ENCODE assay signal across 18 mouse cellular contexts in genomic region chr7:138724829-138725228, GRCm38 (mm10).
A peak's percentile ranks its signal among the peaks of the same experiment; 100 is the strongest.
DNase-seq lines count a peak whose midpoint lies in the region; ATAC-seq and TF ChIP-seq lines count a peak whose summit lies in the region.
"Had no signal": no experiment of that assay in that cellular context is flagged by ENCODE, and none has a peak within 500 bp of the region (broad histone marks: within the 10 kb centered on the region; RNA-seq: fewer than 3 reads in every experiment).

No protein-coding gene starts in this region.

- dilution Hi-C loops in CH12.LX (cut with MboI; ENCODE audit: extremely low pct_ligation_motif_present, extremely low pct_unique_long_range_greater_than_20kb, low sequenced_read_pairs), result no loop called here

- ATAC-seq in cerebellum, adult (ENCODE audit: insufficient number of reproducible peaks, low FRiP score, low TSS enrichment), result no peak
- no peak for ATAC-seq in midbrain, embryonic 16.5 days

- no peaks in the 10 kb centered on the region for H3K36me3 ChIP-seq in CH12.LX (replicated peaks in 1 of 2; ENCODE audit: control insufficient read depth in 1 of 2, insufficient read depth in 1 of 2, low read length in 1 of 2)
- no peaks in the 10 kb centered on the region for H3K36me3 ChIP-seq in midbrain, embryonic 16.5 days (ENCODE audit: control insufficient read depth, insufficient read depth, low read length)
- H3K36me3 ChIP-seq: embryonic facial prominence, embryonic 12.5 days; forebrain, embryonic 12.5 days; heart, embryonic 10.5 days; limb, embryonic 10.5 days; liver, embryonic 15.5 days; midbrain, embryonic 10.5 days had no signal

- H3K27ac ChIP-seq in layer of hippocampus, adult 2 months, result no peak overlapping the region
- H3K27ac ChIP-seq in CH12.LX (ENCODE audit: insufficient read depth, low read depth), result no peak overlapping the region
- H3K27ac ChIP-seq in midbrain, embryonic 16.5 days (ENCODE audit: low read length), result no peak overlapping the region
- H3K27ac ChIP-seq: embryonic facial prominence, embryonic 12.5 days; forebrain, embryonic 12.5 days; heart, embryonic 10.5 days; limb, embryonic 10.5 days; liver, embryonic 15.5 days; midbrain, embryonic 10.5 days had no signal

- WGBS in midbrain, embryonic 16.5 days, result 93% methylated on average over 2 of the region's 2 CpGs

- no peak for TF ChIP-seq POLR2A in CH12.LX (IDR thresholded peaks at IDR 0.05; ENCODE audit: low read depth, low read length)

- no peaks in the 10 kb centered on the region for H3K4me1 ChIP-seq in CH12.LX (ENCODE audit: control insufficient read depth in 1 of 2, insufficient read depth in 2 of 2)
- no peaks in the 10 kb centered on the region for H3K4me1 ChIP-seq in midbrain, embryonic 16.5 days (ENCODE audit: control insufficient read depth, insufficient read depth, low read length)
- H3K4me1 ChIP-seq: embryonic facial prominence, embryonic 12.5 days; forebrain, embryonic 12.5 days; heart, embryonic 10.5 days; limb, embryonic 10.5 days; liver, embryonic 15.5 days; midbrain, embryonic 10.5 days had no signal

- TF ChIP-seq EP300 in CH12.LX (IDR thresholded peaks at IDR 0.05; ENCODE audit: low read length), result no peak

- H3K27me3 ChIP-seq in CH12.LX (replicated peaks), result peaks cover 60% of the 10 kb centered on the region
- no peaks in the 10 kb centered on the region for H3K27me3 ChIP-seq in midbrain, embryonic 16.5 days (ENCODE audit: control insufficient read depth, insufficient read depth, low read depth, low read length)
- H3K27me3 ChIP-seq: forebrain, embryonic 12.5 days; liver, embryonic 15.5 days had no signal

- peak; percentile 62 for TF ChIP-seq CTCF in layer of hippocampus, adult 2 months (conservative IDR thresholded peaks at IDR 0.05)
- peak in 1 of 2 experiments; percentile 16; a peak in 1 of 4 replicates for TF ChIP-seq CTCF in CH12.LX (conservative IDR thresholded peaks at IDR 0.05 in 1 of 2, IDR thresholded peaks at IDR 0.05 in 1 of 2; ENCODE audit: low read depth in 2 of 2, low read length in 2 of 2)

- in situ Hi-C loops in CH12.LX (cut with MboI; ENCODE audit: low pct_ligation_motif_present, low pct_unique_long_range_greater_than_20kb, low sequenced_read_pairs), result no loop called here

- peak; percentile 21 for TF ChIP-seq RAD21 in CH12.LX (IDR thresholded peaks at IDR 0.05; ENCODE audit: low read depth, low read length)

- no peaks in the 10 kb centered on the region for H3K79me2 ChIP-seq in CH12.LX (replicated peaks; ENCODE audit: control insufficient read depth, extremely low read depth, insufficient read depth, poor library complexity, severe bottlenecking)

- H3K9me3 ChIP-seq in CH12.LX (replicated peaks; ENCODE audit: low read length), result no peaks in the 10 kb centered on the region
- H3K9me3 ChIP-seq in midbrain, embryonic 16.5 days (replicated peaks; ENCODE audit: control insufficient read depth, low read length, poor library complexity, severe bottlenecking), result no peaks in the 10 kb centered on the region
- H3K9me3 ChIP-seq: embryonic facial prominence, embryonic 12.5 days; forebrain, embryonic 12.5 days; heart, embryonic 10.5 days; limb, embryonic 10.5 days; liver, embryonic 15.5 days; midbrain, embryonic 10.5 days had no signal

- no peak overlapping the region for H3K4me3 ChIP-seq in layer of hippocampus, adult 2 months
- no peak overlapping the region for H3K4me3 ChIP-seq in CH12.LX (replicated peaks in 1 of 3; ENCODE audit: low read depth in 2 of 3, low read length in 2 of 3, poor library complexity in 1 of 3)
- no peak overlapping the region for H3K4me3 ChIP-seq in midbrain, embryonic 16.5 days (ENCODE audit: low read depth, low read length)
- H3K4me3 ChIP-seq: embryonic facial prominence, embryonic 12.5 days; forebrain, embryonic 12.5 days; heart, embryonic 10.5 days; limb, embryonic 10.5 days; liver, embryonic 15.5 days; midbrain, embryonic 10.5 days had no signal

- peak; percentile 47 to 60 for DNase-seq in cerebellum, postnatal 14 days
- DNase-seq in kidney, adult 18-20 months, result peak; percentile 9
- DNase-seq in kidney, postnatal 14 days, result no peak
- DNase-seq in layer of hippocampus, adult 2 months (ENCODE audit: low spot score in 2 of 2), result no peak
- DNase-seq in layer of hippocampus, adult 8-10 months (ENCODE audit: low spot score in 2 of 2), result no peak
- DNase-seq in CH12.LX (ENCODE audit: extremely low read depth), result no peak
- DNase-seq: adrenal gland, postnatal 25 days; cerebellum, adult 11 months; liver; thymus, postnatal 36 days had no signal

- no peak overlapping the region for H3K9ac ChIP-seq in CH12.LX (ENCODE audit: insufficient read depth, low read depth)
- H3K9ac ChIP-seq in midbrain, embryonic 16.5 days (ENCODE audit: low read depth, low read length), result no peak overlapping the region
- H3K9ac ChIP-seq: embryonic facial prominence, embryonic 12.5 days; forebrain, embryonic 12.5 days; liver, embryonic 15.5 days had no signal

- H3K4me2 ChIP-seq in CH12.LX (ENCODE audit: insufficient read depth, low read depth, poor library complexity, severe bottlenecking), result no peak overlapping the region
- H3K4me2 ChIP-seq in midbrain, embryonic 16.5 days (ENCODE audit: low read length), result no peak overlapping the region
- H3K4me2 ChIP-seq: embryonic facial prominence, embryonic 12.5 days; forebrain, embryonic 12.5 days; liver, embryonic 15.5 days had no signal

TF ChIP-seq in CH12.LX, 34 proteins besides CTCF, POLR2A, EP300 and RAD21:
- TF ChIP-seq MAFK (IDR thresholded peaks at IDR 0.05; ENCODE audit: insufficient replicate concordance, low read length), result peak; percentile 83
- no peak for TF ChIP-seq ZNF384 (IDR thresholded peaks at IDR 0.05; ENCODE audit: low read depth, low read length)

Comparison
In these comparisons a context has a peak if more than half of its experiments do, and no peak if none do; other contexts are left out.
1. DNase-seq: peak in cerebellum, postnatal 14 days (2 of 2) and kidney, adult 18-20 months (single experiment); none in kidney, postnatal 14 days (single experiment), layer of hippocampus, adult 2 months (0 of 2), layer of hippocampus, adult 8-10 months (0 of 2) and CH12.LX (single experiment).